10 mouse cellular contexts compared by ENCODE assay signal in the genomic region with DNA sequence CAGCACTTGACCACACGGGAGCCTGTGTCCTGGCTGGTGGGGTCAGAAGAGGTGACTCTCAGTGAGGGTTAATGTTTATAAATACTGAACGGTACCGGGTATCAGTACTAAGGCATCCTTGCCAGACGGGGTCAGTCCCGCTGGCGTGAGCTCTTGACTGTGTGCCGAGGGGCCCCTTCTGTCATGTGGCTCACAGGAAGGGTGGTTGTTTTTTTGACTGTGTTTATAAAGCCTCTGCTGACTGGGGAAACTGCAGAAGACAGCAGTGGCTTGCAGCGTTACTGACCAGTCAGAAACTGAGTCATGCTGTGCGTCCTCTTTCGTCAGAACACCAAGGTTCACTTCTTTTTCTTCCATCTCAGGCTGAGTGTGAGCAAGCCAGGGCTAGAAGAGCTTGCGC.
DNase-seq lines count a peak whose midpoint lies in the region; TF ChIP-seq lines count a peak whose summit lies in the region.
"Had no signal": no experiment of that assay in that cellular context is flagged by ENCODE, and none has a peak within 500 bp of the region (broad histone marks: within the 10 kb centered on the region; RNA-seq: fewer than 3 reads in every experiment).

No protein-coding gene starts in this region.

- peaks cover 19% of the 10 kb centered on the region for H3K4me1 ChIP-seq in lung, adult 2 months (ENCODE audit: control insufficient read depth, insufficient read depth, low read length)
- H3K4me1 ChIP-seq: neural tube, embryonic 12.5 days had no signal

- TF ChIP-seq POLR2A in lung, adult 2 months (IDR thresholded peaks at IDR 0.05; ENCODE audit: borderline replicate concordance, extremely low read depth, low read depth, low read length): peak; percentile 36; the same call in 1 of the 2 replicates

- TF ChIP-seq CTCF in lung, adult 2 months (IDR thresholded peaks at IDR 0.05; ENCODE audit: insufficient read depth, low read length): no peak

- DNase-seq in 416B (ENCODE audit: low read depth) (peak; percentile 14), NIH3T3 (ENCODE audit: low read depth) (peak; percentile 24), MN1 (ENCODE audit: low spot score) (no peak)
- peak; percentile 53 to 68 for DNase-seq in heart, postnatal 36 days
- DNase-seq in lung, adult 2 months: peak; percentile 46
- DNase-seq in right cerebral cortex, adult 2 months (ENCODE audit: low spot score in 2 of 2): no peak
- DNase-seq in ovary, postnatal 10 days (ENCODE audit: low spot score): no peak
- no peak for DNase-seq in cerebellum, adult 8-10 months

- H3K4me3 ChIP-seq in lung, adult 2 months (replicated peaks; ENCODE audit: extremely low read depth, low read depth, low read length): no peak overlapping the region
- H3K4me3 ChIP-seq: embryonic facial prominence, embryonic 13.5 days; neural tube, embryonic 12.5 days had no signal

- intact Hi-C loops in heart, postnatal 36 days (cut with DNase I): no loop called here

- whole genome bisulfite sequencing in lung, adult 2 months: 15% methylated on average over 11 of the region's 11 CpGs

Comparison
In these comparisons a context has a peak if more than half of its experiments do, and no peak if none do; other contexts are left out.
1. DNase-seq: peak in 416B (single experiment), NIH3T3 (single experiment), heart, postnatal 36 days (2 of 2) and lung, adult 2 months (single experiment); none in right cerebral cortex, adult 2 months (0 of 2), MN1 (single experiment), ovary, postnatal 10 days (single experiment) and cerebellum, adult 8-10 months (single experiment).